Mouse (Mus musculus): ENCODE measurements around the gene Mei1. TPM values are rescaled to one million over a fixed set of nuclear protein-coding genes. Genes with fewer than 3 reads are reported as not detected.

Gene Mei1
- polyA plus RNA-seq, 1 experiment from 2014 or later, result 0.09 TPM

GRCm38 (mm10) chr15:82145851-82146769, 76.3 kb downstream of the Mei1 start:
- Histone ChIP-seq H3K27me3 (ENCODE audit: insufficient read depth, low read length) (no peaks in the 10 kb centered on the region), H3K9ac (ENCODE audit: low read depth, low read length) (0 out of 2 replicates have a peak overlapping the region, but pooled peaks have one; percentile 20), H3K4me1 (replicated peaks; ENCODE audit: insufficient read depth, low read length) (0 out of 2 replicates have a peak, but pooled peaks cover 8% of the 10 kb centered on the region), H3K4me3 (replicated peaks; ENCODE audit: low read depth, low read length) (peak overlapping the region; percentile 92), H3K36me3 (ENCODE audit: insufficient read depth, low read length) (0 out of 2 replicates have a peak, but pooled peaks cover 2% of the 10 kb centered on the region), H3K9me3 (replicated peaks; ENCODE audit: low read length) (no peaks in the 10 kb centered on the region), H3K4me2 (ENCODE audit: low read length) (peak overlapping the region; percentile 89), H3K27ac (peak overlapping the region; percentile 92)
- ATAC-seq (replicated peaks; ENCODE audit: low FRiP score, low read depth), result no peak; the same call in 1 of the 2 replicates
- TF ChIP-seq CTCF (IDR thresholded peaks at IDR 0.05; ENCODE audit: low read depth), result no peak
- DNase-seq (ENCODE audit: low spot score), result peak; percentile 36
- 12% methylated on average over 11 of the region's 11 CpGs for WGBS

GRCm38 (mm10) chr15:82146770-82147610, 77.2 kb downstream of the Mei1 start, which contains the start of gene Srebf2:
TSS of gene Srebf2 (plus strand) at chr15:82147181.
- DNase-seq (ENCODE audit: low spot score), result peak; percentile 99
- Histone ChIP-seq H3K9me3 (replicated peaks; ENCODE audit: low read length) (no peaks in the 10 kb centered on the region), H3K36me3 (ENCODE audit: insufficient read depth, low read length) (no peaks in the 10 kb centered on the region), H3K4me1 (replicated peaks; ENCODE audit: insufficient read depth, low read length) (0 out of 2 replicates have a peak, but pooled peaks cover 8% of the 10 kb centered on the region), H3K9ac (ENCODE audit: low read depth, low read length) (peak within 1 kb of the TSS; percentile 87), H3K27ac (peak within 1 kb of the TSS; percentile 92), H3K27me3 (ENCODE audit: insufficient read depth, low read length) (no peaks in the 10 kb centered on the region), H3K4me2 (ENCODE audit: low read length) (peak within 1 kb of the TSS; percentile 89), H3K4me3 (replicated peaks; ENCODE audit: low read depth, low read length) (peak within 1 kb of the TSS; percentile 92)
- peak; percentile 95 for ATAC-seq (replicated peaks; ENCODE audit: low FRiP score, low read depth)
- TF ChIP-seq CTCF (IDR thresholded peaks at IDR 0.05; ENCODE audit: low read depth), result no peak; the same call in 1 of the 2 replicates
- under 1% methylated on average over 65 of the region's 79 CpGs for WGBS

GRCm38 (mm10) chr15:82147611-82148111, 77.9 kb downstream of the Mei1 start:
- H3K9ac ChIP-seq (ENCODE audit: low read depth, low read length), result peak overlapping the region; percentile 87
- H3K4me1 ChIP-seq (replicated peaks; ENCODE audit: insufficient read depth, low read length), result 0 out of 2 replicates have a peak, but pooled peaks cover 8% of the 10 kb centered on the region
- no peaks in the 10 kb centered on the region for H3K36me3 ChIP-seq (ENCODE audit: insufficient read depth, low read length)
- H3K4me3 ChIP-seq (replicated peaks; ENCODE audit: low read depth, low read length), result peak overlapping the region; percentile 92
- WGBS, result under 1% methylated on average over 48 of the region's 50 CpGs
- DNase-seq (ENCODE audit: low spot score) (peak; percentile 78), ATAC-seq (replicated peaks; ENCODE audit: low FRiP score, low read depth) (peak; percentile 25)
- H3K4me2 ChIP-seq (ENCODE audit: low read length), result peak overlapping the region; percentile 89
- no peaks in the 10 kb centered on the region for H3K9me3 ChIP-seq (replicated peaks; ENCODE audit: low read length)
- no peaks in the 10 kb centered on the region for H3K27me3 ChIP-seq (ENCODE audit: insufficient read depth, low read length)
- peak overlapping the region; percentile 92 for H3K27ac ChIP-seq
- no peak for TF ChIP-seq CTCF (IDR thresholded peaks at IDR 0.05; ENCODE audit: low read depth)

GRCm38 (mm10) chr15:82148510-82148911, 78.7 kb downstream of the Mei1 start:
- H3K4me3 ChIP-seq (replicated peaks; ENCODE audit: low read depth, low read length), result peak overlapping the region; percentile 92
- peak overlapping the region; percentile 89 for H3K4me2 ChIP-seq (ENCODE audit: low read length)
- 0 out of 2 replicates have a peak, but pooled peaks cover 8% of the 10 kb centered on the region for H3K4me1 ChIP-seq (replicated peaks; ENCODE audit: insufficient read depth, low read length)
- DNase-seq (ENCODE audit: low spot score), result peak; percentile 18
- no peaks in the 10 kb centered on the region for H3K9me3 ChIP-seq (replicated peaks; ENCODE audit: low read length)
- H3K27ac ChIP-seq, result no peak overlapping the region; the same call in 1 of the 2 replicates
- ATAC-seq (replicated peaks; ENCODE audit: low FRiP score, low read depth), result no peak
- peak overlapping the region; percentile 87 for H3K9ac ChIP-seq (ENCODE audit: low read depth, low read length)
- no peaks in the 10 kb centered on the region for H3K36me3 ChIP-seq (ENCODE audit: insufficient read depth, low read length)
- no peaks in the 10 kb centered on the region for H3K27me3 ChIP-seq (ENCODE audit: insufficient read depth, low read length)
- 18% methylated on average over 9 of the region's 9 CpGs for WGBS
- TF ChIP-seq CTCF (IDR thresholded peaks at IDR 0.05; ENCODE audit: low read depth), result no peak

- Histone ChIP-seq H3K36me3 (ENCODE audit: insufficient read depth, low read length) (no peaks in the 10 kb centered on the region), H3K27ac (no peak overlapping the region), H3K4me2 (ENCODE audit: low read length) (no peak overlapping the region), H3K27me3 (ENCODE audit: insufficient read depth, low read length) (no peaks in the 10 kb centered on the region), H3K9ac (ENCODE audit: low read depth, low read length) (no peak overlapping the region), H3K9me3 (replicated peaks; ENCODE audit: low read length) (no peaks in the 10 kb centered on the region), H3K4me3 (replicated peaks; ENCODE audit: low read depth, low read length) (no peak overlapping the region), H3K4me1 (replicated peaks; ENCODE audit: insufficient read depth, low read length) (0 out of 2 replicates have a peak, but pooled peaks cover 8% of the 10 kb centered on the region)
- DNase-seq (ENCODE audit: low spot score), result no peak
- ATAC-seq (replicated peaks; ENCODE audit: low FRiP score, low read depth), result no peak
- TF ChIP-seq CTCF (IDR thresholded peaks at IDR 0.05; ENCODE audit: low read depth), result no peak
Observed at GRCm38 (mm10) chr15:82150042-82150441, 80.2 kb downstream of the Mei1 start.

All from kidney, postnatal 0 days (tissue).